Mouse (Mus musculus): ENCODE results near the gene Zc3hav1. TPM values are rescaled to one million over a fixed set of nuclear protein-coding genes. Genes with fewer than 3 reads are reported as not detected.

The Zc3hav1 gene
- polyA plus RNA-seq, 1 experiment from 2014 or later: 18.1 TPM

- Histone ChIP-seq H3K4me2 (replicated peaks; ENCODE audit: low read depth, low read length) (no peak overlapping the region), H3K4me3 (ENCODE audit: low read depth, low read length) (no peak overlapping the region), H3K9ac (replicated peaks; ENCODE audit: low read depth) (no peak overlapping the region), H3K27me3 (replicated peaks; ENCODE audit: insufficient read depth, low read length) (no peaks in the 10 kb centered on the region), H3K36me3 (ENCODE audit: insufficient read depth, low read length) (peaks cover 15% of the 10 kb centered on the region; the same call in 1 of the 2 replicates), H3K4me1 (ENCODE audit: insufficient read depth, low read depth, low read length) (no peaks in the 10 kb centered on the region), H3K27ac (ENCODE audit: low read length) (no peak overlapping the region), H3K9me3 (ENCODE audit: low read length) (no peaks in the 10 kb centered on the region)
- ATAC-seq: no peak
- DNase-seq (ENCODE audit: low spot score): no peak
- 76% methylated on average over 3 of the region's 3 CpGs for WGBS
- peak; percentile 20; the same call in 1 of the 2 replicates for TF ChIP-seq CTCF (IDR thresholded peaks at IDR 0.05)
- no peak for TF ChIP-seq EP300 (IDR thresholded peaks at IDR 0.05)
These were observed 60.7 kb downstream of the Zc3hav1 start for GRCm38 (mm10) chr6:38293708-38294107.

DNA sequence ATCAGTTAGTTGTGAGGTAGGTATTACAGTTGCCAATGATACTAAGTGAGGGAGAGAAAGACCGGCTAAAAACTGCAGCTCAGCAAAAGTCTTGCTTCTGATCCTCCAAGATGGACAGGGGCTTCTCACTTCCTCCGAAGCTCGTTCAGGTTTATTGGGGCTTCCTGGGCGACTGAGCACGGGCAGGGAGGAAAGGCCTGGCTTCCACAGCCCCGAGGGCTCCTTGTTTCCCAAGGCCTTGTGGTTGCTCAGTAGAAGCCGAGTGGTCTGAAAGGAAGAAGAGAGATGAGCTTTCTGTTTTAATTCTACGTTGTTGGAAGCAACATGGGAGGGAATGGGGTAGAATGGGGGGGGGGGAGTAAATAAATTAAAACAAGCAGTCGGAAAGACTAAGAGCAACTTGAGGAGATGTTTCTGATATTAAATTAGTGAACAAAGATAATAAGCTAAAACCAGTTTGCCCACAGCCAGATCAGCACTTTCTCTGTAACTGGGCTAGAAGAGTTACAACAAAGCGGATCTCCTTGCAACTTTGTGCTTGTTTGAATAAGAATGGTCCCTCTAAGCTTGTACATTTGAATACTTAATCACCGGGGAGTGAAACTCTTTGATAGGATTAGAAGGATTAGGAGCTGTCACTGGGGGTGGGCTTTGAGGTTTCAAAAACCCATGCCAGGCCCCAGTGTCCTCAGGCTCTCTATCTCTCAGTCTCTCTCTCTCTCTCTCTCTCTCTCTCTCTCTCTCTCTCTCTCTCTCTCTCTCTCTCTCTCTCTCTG lies 61.3 kb downstream of the Zc3hav1 start:
- Histone ChIP-seq H3K27ac (ENCODE audit: low read length) (no peak overlapping the region), H3K4me2 (replicated peaks; ENCODE audit: low read depth, low read length) (no peak overlapping the region), H3K4me1 (ENCODE audit: insufficient read depth, low read depth, low read length) (no peaks in the 10 kb centered on the region), H3K4me3 (ENCODE audit: low read depth, low read length) (no peak overlapping the region), H3K27me3 (replicated peaks; ENCODE audit: insufficient read depth, low read length) (no peaks in the 10 kb centered on the region), H3K9ac (replicated peaks; ENCODE audit: low read depth) (no peak overlapping the region), H3K9me3 (ENCODE audit: low read length) (no peaks in the 10 kb centered on the region), H3K36me3 (ENCODE audit: insufficient read depth, low read length) (peaks cover 15% of the 10 kb centered on the region; the same call in 1 of the 2 replicates)
- TF ChIP-seq CTCF (IDR thresholded peaks at IDR 0.05) (no peak), EP300 (IDR thresholded peaks at IDR 0.05) (no peak)
- 71% methylated on average over 11 of the region's 11 CpGs for WGBS
- DNase-seq (ENCODE audit: low spot score): no peak
- no peak for ATAC-seq

GRCm38 (mm10) chr6:38284422-38284821 lies 70.0 kb downstream of the Zc3hav1 start:
- Histone ChIP-seq H3K4me1 (ENCODE audit: insufficient read depth, low read depth, low read length) (no peaks in the 10 kb centered on the region), H3K27me3 (replicated peaks; ENCODE audit: insufficient read depth, low read length) (no peaks in the 10 kb centered on the region), H3K4me2 (replicated peaks; ENCODE audit: low read depth, low read length) (no peak overlapping the region), H3K9ac (replicated peaks; ENCODE audit: low read depth) (no peak overlapping the region), H3K36me3 (ENCODE audit: insufficient read depth, low read length) (peaks cover 4% of the 10 kb centered on the region; the same call in 1 of the 2 replicates), H3K4me3 (ENCODE audit: low read depth, low read length) (no peak overlapping the region), H3K9me3 (ENCODE audit: low read length) (peaks cover 4% of the 10 kb centered on the region; the same call in 1 of the 2 replicates), H3K27ac (ENCODE audit: low read length) (no peak overlapping the region)
- DNase-seq (ENCODE audit: low spot score): no peak
- 98% methylated on average over 19 of the region's 19 CpGs for WGBS
- no peak for ATAC-seq
- TF ChIP-seq CTCF (IDR thresholded peaks at IDR 0.05) (no peak), EP300 (IDR thresholded peaks at IDR 0.05) (no peak)

DNA sequence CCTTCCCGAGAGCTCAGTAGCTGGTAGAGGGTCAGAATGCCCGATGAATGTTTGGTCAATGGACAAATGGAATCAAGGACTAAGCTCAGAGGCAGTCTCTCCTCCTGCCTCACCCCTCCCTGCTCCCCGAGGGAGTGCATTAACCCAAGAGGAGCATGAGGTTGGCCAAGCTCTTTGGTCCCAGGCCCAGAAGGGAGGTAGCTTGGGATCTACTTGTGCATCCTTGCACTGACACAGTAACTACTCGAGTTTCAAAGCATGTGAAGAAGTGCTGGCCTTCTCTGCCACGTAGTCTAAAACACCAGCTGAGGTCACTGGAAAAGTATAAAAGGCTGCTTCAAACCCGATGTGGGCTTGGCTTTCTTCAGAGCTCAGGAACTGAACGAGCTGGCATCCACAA lies 89.9 kb downstream of the Zc3hav1 start:
- ATAC-seq: no peak
- no peak overlapping the region for H3K9ac ChIP-seq (replicated peaks; ENCODE audit: low read depth)
- H3K27me3 ChIP-seq (replicated peaks; ENCODE audit: insufficient read depth, low read length): no peaks in the 10 kb centered on the region

DNA sequence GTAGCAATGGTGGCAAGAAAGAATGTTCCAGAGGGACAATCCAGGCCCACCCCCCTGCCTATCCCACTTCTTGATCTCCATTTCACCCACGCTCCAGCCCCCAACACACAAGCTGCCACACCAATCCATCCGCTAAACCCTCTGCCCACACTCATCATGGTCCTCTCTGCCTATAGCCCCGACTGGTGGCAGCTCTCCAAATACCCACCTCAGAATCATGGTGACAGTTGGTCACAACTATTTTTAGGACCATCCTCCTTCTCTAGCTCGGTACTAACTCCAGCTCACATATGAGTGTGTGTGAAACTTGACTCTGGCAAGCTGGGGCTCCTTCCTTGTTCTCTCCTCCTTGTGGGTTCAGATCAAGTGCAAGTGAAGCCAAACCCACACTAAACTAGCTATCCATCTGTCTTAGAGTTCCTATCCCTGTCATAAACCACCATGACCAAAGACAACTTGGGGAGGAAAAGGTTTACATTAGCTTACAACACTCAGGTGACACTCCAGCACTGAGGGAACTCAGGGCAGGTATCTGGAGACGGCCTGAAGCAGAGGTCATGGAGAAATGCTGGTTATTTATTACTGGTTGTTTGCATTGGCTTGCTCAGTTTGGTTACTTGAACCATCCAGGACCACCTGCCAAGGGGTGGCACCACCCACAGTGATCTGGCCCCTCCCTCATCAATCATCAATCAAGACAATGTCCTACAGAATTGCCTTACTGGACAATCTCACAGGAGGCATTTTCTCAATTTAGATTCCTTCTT lies 90.8 kb downstream of the Zc3hav1 start:
- no peaks in the 10 kb centered on the region for H3K36me3 ChIP-seq (ENCODE audit: insufficient read depth, low read length)
- no peak for ATAC-seq
- H3K9ac ChIP-seq (replicated peaks; ENCODE audit: low read depth): no peak overlapping the region
- H3K27ac ChIP-seq (ENCODE audit: low read length): no peak overlapping the region
- DNase-seq (ENCODE audit: low spot score): no peak
- no peak for TF ChIP-seq EP300 (IDR thresholded peaks at IDR 0.05)
- no peak for TF ChIP-seq CTCF (IDR thresholded peaks at IDR 0.05)
- no peaks in the 10 kb centered on the region for H3K27me3 ChIP-seq (replicated peaks; ENCODE audit: insufficient read depth, low read length)
- H3K4me1 ChIP-seq (ENCODE audit: insufficient read depth, low read depth, low read length): no peaks in the 10 kb centered on the region
- H3K4me3 ChIP-seq (ENCODE audit: low read depth, low read length): no peak overlapping the region
- no peak overlapping the region for H3K4me2 ChIP-seq (replicated peaks; ENCODE audit: low read depth, low read length)
- WGBS: 54% methylated on average over 5 of the region's 5 CpGs
- H3K9me3 ChIP-seq (ENCODE audit: low read length): no peaks in the 10 kb centered on the region

More for the DNA sequence above, 89.9 kb downstream of the Zc3hav1 start:
- no peak for DNase-seq (ENCODE audit: low spot score)
- no peaks in the 10 kb centered on the region for H3K36me3 ChIP-seq (ENCODE audit: insufficient read depth, low read length)
- TF ChIP-seq EP300 (IDR thresholded peaks at IDR 0.05) (no peak), CTCF (IDR thresholded peaks at IDR 0.05) (no peak)
- WGBS: 58% methylated on average over 7 of the region's 7 CpGs
- H3K4me2 ChIP-seq (replicated peaks; ENCODE audit: low read depth, low read length): no peak overlapping the region
- no peak overlapping the region for H3K27ac ChIP-seq (ENCODE audit: low read length)
- no peaks in the 10 kb centered on the region for H3K9me3 ChIP-seq (ENCODE audit: low read length)
- no peak overlapping the region for H3K4me3 ChIP-seq (ENCODE audit: low read depth, low read length)
- H3K4me1 ChIP-seq (ENCODE audit: insufficient read depth, low read depth, low read length): no peaks in the 10 kb centered on the region

DNA sequence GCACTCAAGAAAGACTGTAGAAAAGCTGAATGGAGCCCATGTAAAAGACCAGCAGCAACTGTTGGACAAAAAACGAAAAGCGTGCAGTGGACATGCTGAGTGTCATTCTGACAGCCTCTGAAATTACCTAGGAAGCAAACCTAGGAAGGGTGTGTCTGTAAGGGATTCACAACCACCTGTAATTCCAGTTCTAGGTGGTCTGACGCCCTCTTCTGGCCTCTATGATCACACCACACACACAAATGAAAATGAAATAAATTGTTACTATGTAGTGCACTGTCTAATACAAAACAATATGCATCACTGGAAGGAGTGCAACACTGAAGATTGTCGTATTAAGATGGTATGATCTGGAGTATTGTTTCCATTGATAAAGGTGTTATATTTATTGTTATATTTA lies 92.5 kb downstream of the Zc3hav1 start:
- H3K36me3 ChIP-seq (ENCODE audit: insufficient read depth, low read length): no peaks in the 10 kb centered on the region
- no peak overlapping the region for H3K27ac ChIP-seq (ENCODE audit: low read length)
- H3K4me2 ChIP-seq (replicated peaks; ENCODE audit: low read depth, low read length): no peak overlapping the region
- ATAC-seq: no peak
- no peaks in the 10 kb centered on the region for H3K9me3 ChIP-seq (ENCODE audit: low read length)
- TF ChIP-seq CTCF (IDR thresholded peaks at IDR 0.05) (peak; percentile 42), EP300 (IDR thresholded peaks at IDR 0.05) (no peak)
- DNase-seq (ENCODE audit: low spot score): no peak
- no peaks in the 10 kb centered on the region for H3K27me3 ChIP-seq (replicated peaks; ENCODE audit: insufficient read depth, low read length)
- H3K9ac ChIP-seq (replicated peaks; ENCODE audit: low read depth): no peak overlapping the region
- no peaks in the 10 kb centered on the region for H3K4me1 ChIP-seq (ENCODE audit: insufficient read depth, low read depth, low read length)
- no peak overlapping the region for H3K4me3 ChIP-seq (ENCODE audit: low read depth, low read length)
- 66% methylated on average over 4 of the region's 4 CpGs for WGBS

Data from lung, postnatal 0 days (tissue).